Mouse (Mus musculus) small intestine, adult 2 months (tissue): ENCODE measurements at regions not wholly inside any gene's neighbourhood (a gene's known extent, or its start where the extent isn't known, plus 50 kb on each side); places are given as distances from the start of the nearest gene placed in this dataset.
"Not testable (repeated sequence)": the region's sequence is repeated elsewhere in the genome, so short reads cannot be mapped to it uniquely, and the experiment has no call there.

Source experiments
- H3K27ac ChIP-seq: fragments of 200-500 bp; 2 replicates; pipeline ENCODE4 v1.5.1; 2012; ENCODE audit warnings: low read depth, low read length, control low read depth, inconsistent platforms; ENCODE audit not compliant: insufficient read depth
- H3K27me3 ChIP-seq: fragments of 200-500 bp; 2 replicates; pipeline ENCODE4 v1.6.1; 2012; ENCODE audit warnings: mild to moderate bottlenecking, moderate library complexity, low read length, inconsistent platforms; ENCODE audit not compliant: control insufficient read depth, insufficient read depth
- H3K36me3 ChIP-seq: fragments of 200-500 bp; 2 replicates; pipeline ENCODE4 v1.6.1; 2012; ENCODE audit warnings: mild to moderate bottlenecking, low read length, control low read depth, inconsistent platforms; ENCODE audit not compliant: control insufficient read depth, insufficient read depth
- H3K4me1 ChIP-seq: fragments of 200-500 bp; 2 replicates; pipeline ENCODE4 v1.6.1; 2012; ENCODE audit warnings: low read length, inconsistent platforms, mixed read lengths; ENCODE audit not compliant: control insufficient read depth, insufficient read depth, insufficient read length
- H3K4me3 ChIP-seq: fragments of 200-500 bp; 2 replicates; pipeline ENCODE4 v1.5.1; 2012; ENCODE audit warnings: low read depth, mild to moderate bottlenecking, control low read depth, inconsistent platforms, low read length, moderate library complexity
- CTCF ChIP-seq: fragments of 200-500 bp; IDR thresholded peaks from 2 replicates; pipeline ENCODE4 v1.5.1; 2012; ENCODE audit warnings: low read depth, mild to moderate bottlenecking, control low read depth, inconsistent platforms, low read length, moderate library complexity, mixed read lengths; ENCODE audit not compliant: insufficient replicate concordance, insufficient read length; ENCODE audit errors: extremely low read depth
- POLR2A ChIP-seq: fragments of 200-500 bp; IDR thresholded peaks from 2 replicates; pipeline ENCODE4 v1.6.1; 2012; ENCODE audit warnings: low read depth, mild to moderate bottlenecking, control low read depth, inconsistent platforms, low read length, moderate library complexity
- WGBS: fragments of 180-500 bp; shearing (Covaris S2); methylation state at CpG from one replicate; pipeline ENCODE4 v1.1.7; 2018; 5-methylcytosine and 5-hydroxymethylcytosine counted together

DNA sequence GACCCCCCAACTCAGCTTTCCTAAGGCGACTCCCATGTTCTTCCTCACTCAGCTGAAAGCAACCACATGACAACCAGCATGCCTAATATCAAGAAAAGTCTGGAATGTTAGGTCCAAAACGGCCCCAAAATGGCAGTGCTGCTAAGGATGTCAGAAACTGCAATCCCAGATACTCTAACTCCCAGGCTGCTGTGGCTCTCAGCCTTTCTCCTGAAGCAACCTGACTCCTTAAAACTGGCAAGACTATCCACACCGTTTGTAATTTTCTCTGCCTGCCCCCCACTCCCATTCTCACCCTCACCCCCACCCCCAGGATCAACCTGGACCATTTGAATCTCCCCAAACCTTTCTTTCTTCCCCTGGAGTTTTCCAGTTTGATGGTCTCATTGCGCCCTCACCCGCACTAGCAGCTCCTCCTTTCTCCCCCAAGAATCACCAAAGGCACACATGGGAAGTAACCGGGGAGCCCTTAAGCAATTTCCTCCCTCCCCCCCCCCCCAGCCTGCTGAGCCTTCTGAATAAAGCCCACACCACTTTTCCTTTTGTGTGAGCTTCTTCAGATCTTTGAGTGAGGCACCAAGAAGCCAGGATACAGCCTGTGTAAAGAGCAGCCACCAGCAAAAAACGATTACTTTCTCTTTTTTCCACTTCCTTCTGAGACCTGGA, 106.7 kb upstream of the Ipo5 start:
- Histone ChIP-seq H3K36me3 (no peaks in the 10 kb centered on the region), H3K27me3 (no peaks in the 10 kb centered on the region), H3K27ac (no peak overlapping the region), H3K4me1 (no peaks in the 10 kb centered on the region), H3K4me3 (no peak overlapping the region)
- 41% methylated on average over 7 of the region's 7 CpGs for WGBS
- TF ChIP-seq POLR2A (no peak), CTCF (no peak)

DNA sequence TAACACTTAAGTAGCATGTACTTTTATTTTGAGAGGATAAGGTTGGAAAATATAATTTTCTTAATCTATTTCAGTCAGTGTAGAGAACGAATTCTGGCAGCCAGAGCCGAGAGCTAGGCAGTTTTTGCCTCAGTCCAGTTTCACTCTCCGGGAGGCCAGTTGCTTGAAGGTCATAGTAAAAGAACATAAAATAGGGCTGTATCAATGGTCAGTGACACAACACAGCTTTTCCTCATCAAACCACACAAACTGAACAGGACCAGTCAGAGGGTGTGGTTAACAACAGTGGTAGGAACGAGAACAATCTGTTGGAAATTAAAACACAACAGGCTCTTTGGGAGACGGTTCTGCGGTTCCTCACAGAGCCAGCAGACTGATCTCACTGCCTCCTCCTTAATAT, 105.9 kb upstream of the Ipo5 start:
- 61% methylated on average over 6 of the region's 6 CpGs for WGBS
- no peak for TF ChIP-seq POLR2A
- no peak for TF ChIP-seq CTCF
- no peaks in the 10 kb centered on the region for H3K36me3 ChIP-seq

DNA sequence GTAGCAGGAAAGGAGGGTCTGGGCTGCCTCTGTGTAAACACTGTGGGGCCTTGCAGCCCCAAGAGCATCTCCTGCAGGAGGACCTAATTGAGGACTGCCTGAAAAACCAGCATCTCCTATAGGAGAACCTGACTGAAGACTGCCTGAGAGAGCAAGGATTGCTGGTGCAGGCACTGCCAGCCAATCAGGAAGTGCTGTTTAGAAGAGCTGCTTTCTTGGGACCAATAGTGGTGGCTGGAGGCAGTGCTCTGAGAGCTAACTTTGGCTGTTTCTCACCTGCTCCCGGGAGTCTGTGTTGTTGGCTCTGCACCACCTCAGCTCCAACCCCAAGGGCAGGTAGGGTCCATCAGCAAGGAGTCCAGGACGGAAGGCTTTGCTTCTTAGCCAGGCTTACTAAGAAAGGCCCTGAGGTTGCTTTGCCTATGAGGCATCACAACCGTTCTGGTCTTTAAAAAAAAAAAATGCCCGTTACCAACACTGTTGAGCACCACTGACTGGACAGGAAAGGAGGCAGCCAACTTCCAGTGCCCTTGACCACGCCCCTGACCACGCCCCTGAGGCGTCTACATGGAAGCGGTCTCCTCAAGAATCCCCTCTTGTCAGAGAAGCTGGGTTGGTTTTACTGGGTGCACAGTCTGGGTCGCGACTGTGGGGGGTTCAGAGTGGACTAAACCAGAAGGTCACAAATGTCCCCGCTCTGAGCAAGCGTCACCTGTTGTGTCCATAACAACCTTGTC, 105.0 kb upstream of the Ipo5 start:
- not testable (repeated sequence) for H3K27ac ChIP-seq
- WGBS, result 40% methylated on average over 12 of the region's 12 CpGs

More for the DNA sequence above, 105.9 kb upstream of the Ipo5 start:
- Histone ChIP-seq H3K4me3 (no peak overlapping the region), H3K27me3 (no peaks in the 10 kb centered on the region), H3K4me1 (no peaks in the 10 kb centered on the region), H3K27ac (no peak overlapping the region)

DNA sequence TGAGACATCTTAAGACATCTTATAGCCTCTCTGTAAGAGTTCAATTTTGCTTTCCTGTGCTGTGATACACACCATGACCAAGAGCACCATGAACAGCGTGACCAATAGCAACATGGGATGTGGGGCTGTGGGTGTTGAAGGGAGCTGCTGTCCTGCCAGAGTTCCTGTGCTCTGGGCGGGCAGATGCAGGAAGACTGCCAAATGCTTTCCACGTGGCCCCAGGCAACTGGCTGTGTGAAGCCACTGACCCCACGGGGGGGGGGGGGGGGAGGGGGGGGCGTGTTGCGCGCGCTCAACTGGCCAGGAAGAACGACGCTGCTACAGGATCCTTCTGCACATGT, 104.5 kb upstream of the Ipo5 start:
- H3K27ac ChIP-seq, result no peak overlapping the region; the same call in 1 of the 2 replicates
- no peaks in the 10 kb centered on the region for H3K36me3 ChIP-seq
- H3K4me1 ChIP-seq, result no peaks in the 10 kb centered on the region
- no peaks in the 10 kb centered on the region for H3K27me3 ChIP-seq
- TF ChIP-seq CTCF, result no peak
- no peak for TF ChIP-seq POLR2A
- no peak overlapping the region for H3K4me3 ChIP-seq
- 55% methylated on average over 10 of the region's 10 CpGs for WGBS

More for the DNA sequence above, 105.0 kb upstream of the Ipo5 start:
- H3K36me3 ChIP-seq, H3K4me3 ChIP-seq, H3K27me3 ChIP-seq, H3K4me1 ChIP-seq: not testable (repeated sequence)

DNA sequence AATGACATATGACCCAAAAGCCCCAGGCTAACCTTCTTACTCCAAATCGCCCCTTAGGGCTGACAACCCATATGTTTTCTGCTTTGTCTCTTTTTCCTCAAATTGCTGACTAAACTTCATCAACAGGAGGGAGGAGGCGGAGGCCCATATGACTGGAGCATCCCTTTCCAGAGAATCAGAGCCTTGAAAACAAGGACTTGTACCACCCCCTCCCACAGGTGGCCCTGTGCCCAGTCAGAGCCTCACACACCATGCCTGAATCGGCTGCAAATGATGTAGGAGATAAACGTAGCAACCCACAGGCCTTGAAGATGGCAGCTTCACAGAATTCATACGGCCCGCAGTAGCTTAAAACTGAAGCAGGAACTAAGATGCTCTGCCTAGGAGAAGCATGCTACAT, 101.7 kb upstream of the Ipo5 start:
- 86% methylated on average over 6 of the region's 6 CpGs for WGBS
- Histone ChIP-seq H3K4me3 (no peak overlapping the region), H3K27me3 (no peaks in the 10 kb centered on the region), H3K36me3 (no peaks in the 10 kb centered on the region), H3K4me1 (no peaks in the 10 kb centered on the region), H3K27ac (no peak overlapping the region)
- no peak for TF ChIP-seq POLR2A
- TF ChIP-seq CTCF, result no peak

DNA sequence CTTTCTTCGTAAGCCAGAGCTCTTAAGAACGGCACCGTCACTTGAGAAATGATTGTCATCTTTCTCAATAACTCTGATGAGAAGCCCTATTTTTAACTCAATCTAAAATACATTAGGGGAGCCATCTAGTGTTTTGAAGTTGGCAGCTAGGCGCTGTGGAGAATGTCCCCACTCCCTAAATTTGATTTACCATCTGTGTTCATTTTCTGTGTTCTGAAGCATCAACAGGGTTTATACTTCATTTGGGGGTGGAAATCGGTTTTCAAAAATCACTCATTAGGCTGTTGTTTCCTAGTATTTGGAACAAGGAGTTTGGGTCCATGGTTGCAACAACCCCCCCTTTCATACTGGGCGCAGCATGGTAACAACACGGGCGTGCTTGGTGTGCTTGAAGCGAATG, 97.1 kb upstream of the Ipo5 start:
- Histone ChIP-seq H3K27ac (no peak overlapping the region), H3K36me3 (no peaks in the 10 kb centered on the region), H3K4me1 (no peaks in the 10 kb centered on the region), H3K4me3 (no peak overlapping the region), H3K27me3 (no peaks in the 10 kb centered on the region)
- WGBS, result 88% methylated on average over 9 of the region's 9 CpGs
- TF ChIP-seq CTCF (no peak), POLR2A (no peak)

DNA sequence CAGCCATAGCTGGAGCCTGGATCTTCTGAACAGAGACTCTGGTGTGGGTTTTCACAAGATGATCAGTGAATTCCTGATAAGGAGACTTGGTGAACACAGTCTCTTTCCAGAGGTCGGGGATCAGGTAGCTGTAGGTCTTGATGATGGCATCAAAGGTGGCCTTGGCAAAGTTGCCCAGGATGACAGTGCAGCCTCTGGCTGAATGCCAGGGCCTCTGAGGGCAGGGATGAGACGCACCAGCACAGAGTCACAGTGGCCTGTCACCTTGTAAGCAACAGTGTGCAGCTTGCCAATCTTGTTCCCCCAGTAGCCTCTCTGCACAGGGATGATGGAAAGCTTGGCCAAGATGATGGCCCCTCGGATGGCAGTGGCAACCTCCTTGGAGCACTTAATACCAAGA, 95.9 kb upstream of the Ipo5 start:
- H3K4me1 ChIP-seq, H3K36me3 ChIP-seq, H3K27ac ChIP-seq, H3K4me3 ChIP-seq, H3K27me3 ChIP-seq: not testable (repeated sequence)
- WGBS, result 58% methylated on average over 3 of the region's 3 CpGs
